Mouse (Mus musculus): ENCODE measurements at regions not wholly inside any gene's neighbourhood (a gene's known extent, or its start where the extent isn't known, plus 50 kb on each side); places are given as distances from the start of the nearest gene placed in this dataset.

DNA sequence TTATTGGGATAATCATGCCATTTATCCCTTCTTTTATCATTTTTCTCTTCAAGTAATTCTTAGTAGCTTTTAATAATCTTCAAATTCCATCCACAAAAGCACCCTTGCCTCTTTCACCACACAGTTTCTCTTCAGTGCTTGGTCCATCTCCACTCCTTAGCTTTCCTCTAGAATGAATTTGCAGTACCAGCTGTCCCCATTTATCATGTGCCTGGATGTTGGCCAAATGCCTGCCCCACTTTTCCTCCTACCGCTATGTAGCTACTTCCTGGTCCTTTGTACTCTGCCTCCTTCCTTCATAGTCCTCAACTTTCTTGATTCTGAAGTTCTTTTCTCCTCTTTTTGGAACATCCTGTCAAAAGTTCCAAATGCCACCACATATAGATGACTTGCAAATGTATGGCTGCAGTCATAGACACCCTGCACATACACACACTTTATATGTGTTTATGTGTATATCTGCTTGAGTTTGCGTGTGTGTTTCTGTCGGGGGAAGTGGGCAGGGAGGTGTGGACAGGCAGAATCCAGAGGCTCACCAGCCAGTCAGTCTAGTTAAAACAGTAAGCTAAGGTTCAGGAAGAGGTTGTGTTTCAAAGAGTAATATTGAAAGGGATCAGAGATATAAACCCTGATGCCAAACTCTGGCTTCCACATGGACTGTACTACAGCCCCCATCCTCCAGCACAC, 106.1 kb upstream of the Itga4 start:
- H3K4me1 ChIP-seq (ENCODE audit: control insufficient read depth, insufficient read depth, low read length) = no peaks in the 10 kb centered on the region
- no peaks in the 10 kb centered on the region for H3K27me3 ChIP-seq (ENCODE audit: control insufficient read depth, insufficient read depth, low read length)
- TF ChIP-seq EP300 (IDR thresholded peaks at IDR 0.05; ENCODE audit: insufficient read depth, low read depth, low read length) (no peak), CTCF (IDR thresholded peaks at IDR 0.05) (no peak), POLR2A (IDR thresholded peaks at IDR 0.05; ENCODE audit: insufficient read depth, low read depth, low read length) (no peak)
- 41% methylated on average over 3 of the region's 3 CpGs for WGBS
- no peaks in the 10 kb centered on the region for H3K36me3 ChIP-seq (ENCODE audit: control insufficient read depth, insufficient read depth, low read length)
- no peak overlapping the region for H3K9ac ChIP-seq (ENCODE audit: low read depth, low read length)
- H3K79me2 ChIP-seq (replicated peaks; ENCODE audit: control insufficient read depth, insufficient read depth, low read length) = no peaks in the 10 kb centered on the region
- intact Hi-C loops (cut with DNase I) = no loop called here
- no peak overlapping the region for H3K4me3 ChIP-seq
- H3K27ac ChIP-seq = no peak overlapping the region
- DNase-seq = no peak

GRCm38 (mm10) chr2:79151610-79152009, 103.6 kb upstream of the Itga4 start:
- DNase-seq = no peak
- TF ChIP-seq POLR2A (IDR thresholded peaks at IDR 0.05; ENCODE audit: insufficient read depth, low read depth, low read length) (no peak), EP300 (IDR thresholded peaks at IDR 0.05; ENCODE audit: insufficient read depth, low read depth, low read length) (no peak), CTCF (IDR thresholded peaks at IDR 0.05) (no peak)
- 79% methylated on average over 4 of the region's 4 CpGs for WGBS
- no peaks in the 10 kb centered on the region for H3K79me2 ChIP-seq (replicated peaks; ENCODE audit: control insufficient read depth, insufficient read depth, low read length)
- H3K4me3 ChIP-seq = no peak overlapping the region
- H3K4me1 ChIP-seq (ENCODE audit: control insufficient read depth, insufficient read depth, low read length) = no peaks in the 10 kb centered on the region
- H3K36me3 ChIP-seq (ENCODE audit: control insufficient read depth, insufficient read depth, low read length) = no peaks in the 10 kb centered on the region
- H3K27me3 ChIP-seq (ENCODE audit: control insufficient read depth, insufficient read depth, low read length) = no peaks in the 10 kb centered on the region
- H3K27ac ChIP-seq = no peak overlapping the region
- intact Hi-C loops (cut with DNase I) = no loop called here
- no peak overlapping the region for H3K9ac ChIP-seq (ENCODE audit: low read depth, low read length)

- H3K4me3 ChIP-seq = no peak overlapping the region
- no peak overlapping the region for H3K27ac ChIP-seq
- H3K79me2 ChIP-seq (replicated peaks; ENCODE audit: control insufficient read depth, insufficient read depth, low read length) = no peaks in the 10 kb centered on the region
- no peaks in the 10 kb centered on the region for H3K27me3 ChIP-seq (ENCODE audit: control insufficient read depth, insufficient read depth, low read length)
- no peak for DNase-seq
- intact Hi-C loops (cut with DNase I) = no loop called here
- no peak overlapping the region for H3K9ac ChIP-seq (ENCODE audit: low read depth, low read length)
- no peaks in the 10 kb centered on the region for H3K4me1 ChIP-seq (ENCODE audit: control insufficient read depth, insufficient read depth, low read length)
- no peaks in the 10 kb centered on the region for H3K36me3 ChIP-seq (ENCODE audit: control insufficient read depth, insufficient read depth, low read length)
- TF ChIP-seq EP300 (IDR thresholded peaks at IDR 0.05; ENCODE audit: insufficient read depth, low read depth, low read length) = no peak
- TF ChIP-seq CTCF (IDR thresholded peaks at IDR 0.05) = no peak
- no peak for TF ChIP-seq POLR2A (IDR thresholded peaks at IDR 0.05; ENCODE audit: insufficient read depth, low read depth, low read length)
- 88% methylated on average over 6 of the region's 6 CpGs for WGBS
Observed at GRCm38 (mm10) chr2:79152031-79152694, 103.1 kb upstream of the Itga4 start.

- WGBS = 84% methylated on average over 5 of the region's 5 CpGs
- no peak for DNase-seq
- H3K79me2 ChIP-seq (replicated peaks; ENCODE audit: control insufficient read depth, insufficient read depth, low read length) = no peaks in the 10 kb centered on the region
- H3K9ac ChIP-seq (ENCODE audit: low read depth, low read length) = no peak overlapping the region
- no peak overlapping the region for H3K27ac ChIP-seq
- intact Hi-C loops (cut with DNase I) = no loop called here
- TF ChIP-seq POLR2A (IDR thresholded peaks at IDR 0.05; ENCODE audit: insufficient read depth, low read depth, low read length) = no peak
- no peak for TF ChIP-seq CTCF (IDR thresholded peaks at IDR 0.05)
- H3K27me3 ChIP-seq (ENCODE audit: control insufficient read depth, insufficient read depth, low read length) = no peaks in the 10 kb centered on the region
- no peak overlapping the region for H3K4me3 ChIP-seq
- no peaks in the 10 kb centered on the region for H3K36me3 ChIP-seq (ENCODE audit: control insufficient read depth, insufficient read depth, low read length)
- H3K4me1 ChIP-seq (ENCODE audit: control insufficient read depth, insufficient read depth, low read length) = no peaks in the 10 kb centered on the region
Observed at GRCm38 (mm10) chr2:79152695-79153057, 102.5 kb upstream of the Itga4 start.

GRCm38 (mm10) chr2:79153070-79153469, 102.2 kb upstream of the Itga4 start:
- intact Hi-C loops (cut with DNase I) = no loop called here
- no peak for DNase-seq
- Histone ChIP-seq H3K4me1 (ENCODE audit: control insufficient read depth, insufficient read depth, low read length) (no peaks in the 10 kb centered on the region), H3K9ac (ENCODE audit: low read depth, low read length) (no peak overlapping the region), H3K79me2 (replicated peaks; ENCODE audit: control insufficient read depth, insufficient read depth, low read length) (no peaks in the 10 kb centered on the region), H3K36me3 (ENCODE audit: control insufficient read depth, insufficient read depth, low read length) (no peaks in the 10 kb centered on the region), H3K27me3 (ENCODE audit: control insufficient read depth, insufficient read depth, low read length) (no peaks in the 10 kb centered on the region), H3K27ac (no peak overlapping the region), H3K4me3 (no peak overlapping the region)
- TF ChIP-seq CTCF (IDR thresholded peaks at IDR 0.05) (no peak), EP300 (IDR thresholded peaks at IDR 0.05; ENCODE audit: insufficient read depth, low read depth, low read length) (no peak), POLR2A (IDR thresholded peaks at IDR 0.05; ENCODE audit: insufficient read depth, low read depth, low read length) (no peak)
- 80% methylated on average over 4 of the region's 4 CpGs for WGBS

DNA sequence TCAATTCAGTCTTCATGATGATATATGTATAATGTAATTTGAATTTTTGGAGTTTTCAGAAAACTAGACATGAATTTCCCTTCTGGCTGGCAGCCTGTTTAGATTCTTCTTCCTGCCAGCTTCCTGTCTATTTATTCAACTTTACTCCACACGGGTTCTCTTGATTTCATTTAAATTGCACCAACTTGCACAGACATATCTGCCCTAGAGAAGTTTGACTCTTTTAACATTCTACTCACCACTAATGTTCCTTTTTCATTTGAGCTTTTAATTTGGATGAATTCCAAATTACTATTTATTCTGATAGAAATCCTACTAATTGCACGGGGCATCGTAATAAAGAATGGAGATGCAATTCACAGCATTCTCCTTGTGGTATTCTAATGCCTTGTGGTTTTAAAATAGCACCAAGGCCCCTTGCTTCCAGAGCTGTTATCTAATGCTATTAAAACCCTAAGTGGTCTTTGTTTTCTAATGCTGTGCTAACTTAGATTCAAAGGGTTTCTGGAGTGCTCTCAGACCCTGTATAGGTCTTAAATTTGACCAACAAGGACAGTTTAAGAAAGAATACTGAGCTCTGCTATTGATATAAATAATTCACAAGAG, 96.7 kb upstream of the Itga4 start:
- Histone ChIP-seq H3K9ac (ENCODE audit: low read depth, low read length) (no peak overlapping the region), H3K36me3 (ENCODE audit: control insufficient read depth, insufficient read depth, low read length) (no peaks in the 10 kb centered on the region), H3K27ac (no peak overlapping the region), H3K4me3 (no peak overlapping the region), H3K27me3 (ENCODE audit: control insufficient read depth, insufficient read depth, low read length) (no peaks in the 10 kb centered on the region), H3K79me2 (replicated peaks; ENCODE audit: control insufficient read depth, insufficient read depth, low read length) (no peaks in the 10 kb centered on the region), H3K4me1 (ENCODE audit: control insufficient read depth, insufficient read depth, low read length) (no peaks in the 10 kb centered on the region)
- no peak for DNase-seq
- no peak for TF ChIP-seq EP300 (IDR thresholded peaks at IDR 0.05; ENCODE audit: insufficient read depth, low read depth, low read length)
- no peak for TF ChIP-seq POLR2A (IDR thresholded peaks at IDR 0.05; ENCODE audit: insufficient read depth, low read depth, low read length)
- no peak for TF ChIP-seq CTCF (IDR thresholded peaks at IDR 0.05)
- 48% methylated on average over 3 of the region's 3 CpGs for WGBS
- intact Hi-C loops (cut with DNase I) = no loop called here

Data from heart, adult 2 months (tissue).